Mouse (Mus musculus) liver, adult 2 months (tissue): ENCODE data around the gene Trim34a.

Source experiments
- CTCF ChIP-seq: fragments of 200-500 bp; IDR thresholded peaks from 2 replicates; pipeline ENCODE4 v1.5.1; 2011; ENCODE audit warnings: low read depth, low read length, control low read depth
- POLR2A ChIP-seq: fragments of 200-500 bp; IDR thresholded peaks from 2 replicates; pipeline ENCODE4 v1.6.1; 2011; ENCODE audit warnings: low read length, control low read depth; ENCODE audit not compliant: insufficient read depth; ENCODE audit errors: extremely low read depth

- TF ChIP-seq CTCF: 0 out of 2 replicates have a peak, but pooled peaks have one; percentile 15
- no peak for TF ChIP-seq POLR2A
These were observed at the start of gene Trim34a for GRCm38 (mm10) chr7:104244287-104245181.
